Mouse (Mus musculus): ENCODE data around the gene L1cam.

Gene L1cam

GRCm38 (mm10) chrX:73880194-73881035, 15.5 kb downstream of the L1cam start:
- no peak for DNase-seq (ENCODE audit: low read depth, low spot score)

- DNase-seq (ENCODE audit: low read depth, low spot score): no peak
Observed at GRCm38 (mm10) chrX:73877014-73877413, 18.9 kb downstream of the L1cam start.

GRCm38 (mm10) chrX:73875881-73876280, 20.0 kb downstream of the L1cam start:
- DNase-seq (ENCODE audit: low read depth, low spot score): no peak

GRCm38 (mm10) chrX:73871956-73872355, 23.9 kb downstream of the L1cam start:
- DNase-seq (ENCODE audit: low read depth, low spot score): no peak

- no peak for DNase-seq (ENCODE audit: low read depth, low spot score)
Observed at GRCm38 (mm10) chrX:73871474-73871873, 24.4 kb downstream of the L1cam start.

- DNase-seq (ENCODE audit: low read depth, low spot score): no peak
Observed at GRCm38 (mm10) chrX:73869334-73869733, 26.6 kb downstream of the L1cam start.

GRCm38 (mm10) chrX:73867852-73868251, 28.1 kb downstream of the L1cam start:
- no peak for DNase-seq (ENCODE audit: low read depth, low spot score)

GRCm38 (mm10) chrX:73867256-73867655, 28.6 kb downstream of the L1cam start:
- DNase-seq (ENCODE audit: low read depth, low spot score): no peak

GRCm38 (mm10) chrX:73864692-73865091, 31.2 kb downstream of the L1cam start:
- no peak for DNase-seq (ENCODE audit: low read depth, low spot score)

GRCm38 (mm10) chrX:73855087-73855408, 40.9 kb downstream of the L1cam start:
- no peak for DNase-seq (ENCODE audit: low read depth, low spot score)

- DNase-seq (ENCODE audit: low read depth, low spot score): no peak
Observed at GRCm38 (mm10) chrX:73854326-73855086, 41.4 kb downstream of the L1cam start.

- no peak for DNase-seq (ENCODE audit: low read depth, low spot score)
Observed at GRCm38 (mm10) chrX:73836691-73837090, 59.2 kb downstream of the L1cam start.

GRCm38 (mm10) chrX:73835731-73836130, 60.2 kb downstream of the L1cam start:
- DNase-seq (ENCODE audit: low read depth, low spot score): no peak

- DNase-seq (ENCODE audit: low read depth, low spot score): no peak
Observed at GRCm38 (mm10) chrX:73824185-73825151, 71.4 kb downstream of the L1cam start, which contains the start of gene Pdzd4. Gene Pdzd4, minus strand, starts transcription at chrX:73824969.

GRCm38 (mm10) chrX:73823747-73824146, 72.2 kb downstream of the L1cam start:
- no peak for DNase-seq (ENCODE audit: low read depth, low spot score)

GRCm38 (mm10) chrX:73816596-73817314, 79.2 kb downstream of the L1cam start:
- DNase-seq (ENCODE audit: low read depth, low spot score): no peak

GRCm38 (mm10) chrX:73815072-73815471, 80.8 kb downstream of the L1cam start:
- DNase-seq (ENCODE audit: low read depth, low spot score): no peak

GRCm38 (mm10) chrX:73805814-73806213, 90.1 kb downstream of the L1cam start:
- DNase-seq (ENCODE audit: low read depth, low spot score): no peak
